Mouse (Mus musculus) right cerebral cortex, postnatal 4 days (tissue): ENCODE data around the gene Hspb8.
A peak's percentile ranks its signal among the peaks of the same experiment; 100 is the strongest.

Experiments used
- DNase-seq: peaks from one replicate; pipeline ENCODE4 v3.0.0-alpha.2; 2022

The Hspb8 gene

GRCm38 (mm10) chr5:116422699-116423201, at the start of gene Hspb8:
Hspb8 (minus strand) TSS chr5:116422864.
- peak; percentile 57 for DNase-seq

DNA sequence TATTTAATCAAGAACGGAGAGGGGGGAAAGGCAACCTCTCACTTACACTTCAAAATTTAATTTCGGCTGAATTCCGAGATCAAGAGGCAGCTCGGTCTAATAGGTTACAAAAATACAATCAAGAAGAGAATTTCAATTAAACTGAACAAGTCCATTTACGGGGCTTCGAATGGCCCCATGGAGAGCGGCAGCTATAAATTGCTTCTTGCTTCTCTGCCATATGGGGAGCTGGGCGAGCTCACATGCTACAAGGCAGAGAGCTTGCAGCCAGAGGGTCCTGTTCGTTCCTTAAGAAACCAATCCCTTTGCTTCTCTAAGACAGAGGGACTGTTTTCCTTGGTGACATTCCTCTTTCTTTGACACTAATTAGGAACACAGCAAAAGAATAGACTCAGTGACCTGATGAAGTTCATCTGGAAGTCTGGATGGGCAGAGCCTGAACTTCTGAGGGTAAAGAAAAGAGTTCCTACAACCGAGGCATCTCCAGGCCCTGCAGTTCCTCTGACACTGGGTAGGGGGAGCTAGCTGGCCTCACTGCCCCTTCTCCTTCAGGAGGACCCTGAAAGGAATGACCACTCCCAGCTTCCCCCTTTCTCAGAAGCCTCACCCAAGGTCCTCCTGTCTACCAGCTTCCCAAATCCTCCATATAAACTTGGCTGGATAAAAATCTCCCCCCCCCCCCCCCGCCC, 38.8 kb upstream of the Hspb8 start:
- no peak for DNase-seq

DNA sequence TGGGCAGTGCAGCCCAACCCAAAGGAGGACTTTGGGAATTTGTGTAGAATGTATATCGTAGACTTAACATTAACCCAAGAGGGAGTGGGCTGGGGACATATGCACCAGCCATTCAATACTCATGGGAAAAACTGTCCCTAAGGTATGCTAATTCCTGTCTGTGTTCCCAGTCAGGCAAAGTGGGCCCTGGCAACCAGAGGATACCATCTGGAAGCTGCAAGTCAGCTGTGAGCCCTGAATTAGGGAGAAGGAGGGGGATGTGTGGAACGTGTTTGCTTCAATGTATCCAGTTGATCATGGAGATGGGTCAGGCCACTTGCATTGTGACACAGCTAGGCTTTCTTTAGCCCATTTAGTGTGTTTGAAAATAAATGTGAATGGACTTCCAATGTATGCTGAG, 37.3 kb upstream of the Hspb8 start:
- no peak for DNase-seq

- no peak for DNase-seq
These were observed 35.1 kb upstream of the Hspb8 start for GRCm38 (mm10) chr5:116457791-116458190.

- DNase-seq = no peak
These were observed 34.3 kb upstream of the Hspb8 start for GRCm38 (mm10) chr5:116456796-116457515.

DNA sequence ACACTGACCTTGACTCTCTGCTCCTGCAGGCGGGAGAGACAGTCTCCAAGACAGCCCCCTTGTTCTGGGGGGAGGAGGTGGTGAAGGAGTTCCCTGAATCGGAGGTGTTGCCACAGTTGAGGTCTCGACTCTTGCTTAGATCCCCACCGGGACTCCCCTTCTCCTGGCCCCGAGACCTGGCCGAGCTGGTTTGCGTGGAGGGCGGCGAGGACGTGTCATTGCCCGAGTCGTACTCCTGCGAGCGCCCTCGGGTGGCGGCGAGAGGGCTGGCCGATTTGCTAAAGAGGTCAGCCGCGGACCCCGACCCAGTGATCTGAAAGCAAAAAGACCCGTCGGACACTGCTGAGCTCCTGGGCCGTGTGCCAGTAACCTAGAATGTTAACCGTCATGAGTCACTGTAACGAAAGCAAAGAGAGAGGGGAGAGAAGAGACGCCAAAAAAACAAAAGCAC, 30.8 kb upstream of the Hspb8 start:
- DNase-seq = peak; percentile 63

DNA sequence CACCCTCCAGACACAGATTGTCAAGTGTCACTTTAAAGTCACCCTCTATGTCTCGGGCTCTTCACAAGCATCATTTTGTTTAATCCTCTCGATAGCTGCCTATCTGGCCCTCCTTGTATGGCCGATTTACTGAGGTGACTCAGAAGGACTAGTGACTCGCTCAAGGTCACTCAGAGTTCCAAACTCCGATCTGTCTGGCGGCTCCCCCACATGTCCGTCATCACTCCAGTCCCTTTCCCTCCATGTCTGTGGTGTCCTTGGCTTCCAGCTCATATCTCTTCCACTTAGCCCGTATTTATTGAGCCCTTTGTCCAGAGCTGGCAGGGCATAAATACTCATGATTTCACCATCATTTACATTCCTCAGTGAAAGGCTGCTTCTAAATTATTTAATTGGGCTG, 28.2 kb upstream of the Hspb8 start:
- no peak for DNase-seq

DNA sequence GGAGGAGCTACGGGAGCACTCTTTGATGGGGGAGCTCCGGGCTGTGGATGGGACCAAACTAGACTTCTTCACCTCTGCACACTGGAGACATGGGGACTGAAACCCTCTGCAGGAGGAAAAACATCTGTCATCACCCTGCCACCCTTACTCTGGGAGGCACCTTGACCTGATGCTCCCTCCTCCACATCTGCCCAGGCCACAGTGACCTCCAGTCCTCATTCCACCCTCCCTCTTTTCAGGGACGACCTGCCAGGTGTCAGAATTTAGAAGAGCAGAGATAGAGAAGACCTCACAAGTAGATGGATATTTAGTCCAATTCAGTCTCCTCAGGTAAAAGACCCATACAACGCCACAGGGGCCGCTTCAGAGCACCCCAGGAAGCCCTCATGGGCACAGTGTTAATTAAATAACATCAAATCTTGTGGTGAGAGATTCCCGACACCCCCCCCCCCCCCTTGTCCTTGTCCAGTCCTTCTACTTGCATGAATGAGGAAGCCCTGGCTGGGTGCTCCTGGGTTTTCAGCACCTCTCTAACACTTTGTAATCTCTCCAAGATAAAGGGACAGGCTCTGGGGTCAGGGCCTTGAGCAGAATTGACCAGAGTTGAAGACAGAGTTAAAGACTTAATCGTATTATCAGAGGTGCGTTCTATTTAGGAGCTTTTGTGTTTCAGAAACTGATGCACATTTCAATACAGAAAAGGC, 27.0 kb upstream of the Hspb8 start:
- no peak for DNase-seq

- no peak for DNase-seq
These were observed 25.9 kb upstream of the Hspb8 start for GRCm38 (mm10) chr5:116448409-116449191.

DNA sequence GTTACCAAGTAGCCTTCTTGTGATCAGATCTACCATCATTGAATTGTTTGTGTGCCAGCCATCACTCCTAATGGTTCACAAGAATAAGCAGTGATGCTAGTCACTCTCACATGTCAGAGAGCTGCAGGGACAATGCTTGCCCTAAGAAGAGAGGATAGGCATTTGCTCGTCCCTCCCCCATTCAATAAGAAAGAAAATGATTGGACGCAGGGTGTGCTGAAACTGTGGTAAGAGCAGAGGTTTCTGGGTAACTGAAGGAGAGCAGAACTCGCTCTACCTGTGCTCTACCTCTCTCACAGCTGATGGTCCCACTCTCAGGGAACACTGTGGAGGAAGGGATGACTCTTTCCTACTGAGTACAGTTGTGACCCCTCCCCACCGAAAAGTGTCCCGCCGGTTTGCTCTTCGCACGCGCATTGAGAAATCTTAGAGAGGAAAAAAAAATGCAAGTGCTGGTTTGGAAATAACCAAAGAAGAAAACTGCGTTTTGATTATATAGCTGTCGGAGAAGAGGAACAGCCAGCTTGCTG, 25.2 kb upstream of the Hspb8 start:
- no peak for DNase-seq

DNA sequence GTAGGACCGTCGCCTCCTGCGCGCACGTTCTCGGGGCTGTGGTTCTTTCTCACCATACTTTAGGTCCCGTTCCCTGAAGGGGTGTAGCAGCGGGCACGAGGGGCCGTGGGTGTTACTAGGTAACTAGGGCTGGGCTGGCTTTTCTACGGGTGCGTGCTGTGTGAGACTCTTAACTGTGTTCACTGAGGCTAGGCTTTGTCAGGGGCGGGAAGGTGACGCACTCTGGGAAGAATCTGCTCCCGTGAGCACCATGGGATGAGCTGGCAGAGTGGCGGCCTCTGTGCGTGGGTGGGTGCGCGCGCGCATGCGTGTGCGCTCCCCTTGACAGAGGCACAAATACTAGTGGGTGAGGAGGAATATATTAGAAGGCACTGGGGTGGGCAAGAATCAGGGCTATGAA, 23.9 kb upstream of the Hspb8 start:
- no peak for DNase-seq

- no peak for DNase-seq
These were observed 23.1 kb upstream of the Hspb8 start for GRCm38 (mm10) chr5:116445634-116446367.

DNA sequence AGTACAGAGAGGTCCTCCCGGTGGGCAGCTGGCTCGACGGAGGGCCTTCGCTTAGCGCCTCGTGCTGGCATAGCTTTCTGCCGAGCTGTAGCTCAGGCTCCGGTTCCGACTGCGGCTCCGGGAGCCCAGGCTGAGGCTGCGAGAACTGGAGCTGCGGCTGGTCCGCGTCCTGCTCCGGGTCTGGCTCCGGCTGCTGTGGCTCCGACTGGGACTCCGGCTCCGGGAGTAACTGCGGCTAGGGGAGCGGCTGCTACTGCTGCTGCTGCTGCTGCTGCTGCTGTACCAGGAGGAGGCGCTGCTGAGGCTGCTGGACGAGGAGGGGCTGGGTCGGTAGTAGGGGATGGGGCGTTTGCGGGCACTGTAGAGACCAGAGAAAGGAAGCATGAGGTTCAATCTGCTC, 21.9 kb upstream of the Hspb8 start:
- DNase-seq = peak; percentile 61

GRCm38 (mm10) chr5:116443459-116443940, 20.8 kb upstream of the Hspb8 start:
- no peak for DNase-seq

DNA sequence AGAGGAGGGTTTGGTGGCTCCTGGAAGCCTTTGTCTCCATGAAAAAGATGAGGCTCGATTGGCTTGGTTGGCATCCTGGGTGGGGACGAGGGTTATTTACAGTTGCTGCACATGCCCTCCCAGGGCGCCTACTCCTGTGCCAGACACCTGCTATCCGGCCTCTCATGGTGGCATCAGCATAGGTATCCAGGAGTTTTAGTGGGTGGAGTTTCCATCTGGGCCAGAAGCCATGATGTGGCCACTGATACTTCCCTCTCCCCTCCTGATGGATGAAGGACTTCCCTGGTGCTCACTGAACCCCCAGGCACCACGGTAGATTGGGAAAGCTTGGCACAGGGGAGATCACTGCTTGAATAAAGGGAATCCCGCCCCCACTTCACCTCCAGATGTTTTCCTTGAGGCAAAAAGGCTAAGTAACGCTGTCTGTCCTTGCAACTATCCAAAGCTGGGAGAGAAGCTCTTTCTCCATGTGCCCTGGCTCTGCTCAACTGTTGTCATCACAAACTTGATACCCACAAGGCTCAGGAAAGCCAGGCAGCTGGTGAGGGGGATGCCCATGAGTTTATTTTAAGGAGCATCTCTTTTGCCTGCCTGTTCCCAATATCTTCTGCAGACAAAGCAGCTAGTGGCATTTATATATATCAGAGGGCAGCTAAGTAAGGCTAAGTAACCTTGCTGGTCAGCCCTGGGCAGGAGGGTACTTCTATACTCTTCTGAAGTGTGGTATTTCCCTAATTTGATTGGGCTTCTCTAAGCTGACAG, 20.2 kb upstream of the Hspb8 start:
- no peak for DNase-seq

GRCm38 (mm10) chr5:116440251-116440650, 17.6 kb upstream of the Hspb8 start:
- DNase-seq = no peak

DNA sequence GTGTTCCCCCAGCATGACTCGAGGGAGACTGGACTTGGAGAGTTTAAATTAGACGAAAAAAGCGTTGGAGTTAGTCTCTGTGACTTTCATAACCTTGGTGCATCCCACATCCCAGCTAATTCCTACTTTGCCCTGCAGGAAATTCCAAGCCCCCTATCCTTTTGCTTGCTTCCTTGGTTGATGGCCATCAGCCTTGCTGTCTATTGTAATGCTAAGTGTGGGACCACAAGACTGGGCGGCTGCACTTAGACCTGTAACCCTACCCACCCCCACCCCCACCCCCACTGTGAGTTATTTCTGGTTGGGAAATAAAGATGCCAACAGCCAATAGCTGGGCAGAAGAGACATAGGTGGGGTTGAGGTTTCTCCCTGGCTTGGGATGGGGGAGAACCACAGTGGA, 15.7 kb upstream of the Hspb8 start:
- DNase-seq = no peak

DNA sequence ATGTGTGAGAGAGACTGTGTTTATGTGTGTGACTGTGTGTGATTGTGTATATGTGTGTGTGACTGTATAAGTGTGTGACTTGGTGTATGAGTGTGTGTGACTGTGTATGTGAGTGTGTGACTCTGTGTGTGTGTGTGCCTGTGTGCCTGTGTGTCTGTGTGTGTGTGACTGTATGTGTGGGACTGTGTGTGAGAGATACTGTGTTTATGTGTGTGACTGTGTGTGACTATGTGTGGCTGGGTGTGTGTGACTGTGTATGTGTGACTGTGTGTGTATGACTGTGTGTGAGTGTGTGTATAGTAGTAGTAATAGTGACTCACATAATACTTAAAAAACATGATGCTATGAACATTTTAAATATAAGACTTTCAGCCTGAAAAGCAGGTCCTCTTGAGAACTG, 13.5 kb upstream of the Hspb8 start:
- DNase-seq = no peak

- no peak for DNase-seq
These were observed 12.5 kb upstream of the Hspb8 start for GRCm38 (mm10) chr5:116434976-116435850.

GRCm38 (mm10) chr5:116432871-116433270, 10.2 kb upstream of the Hspb8 start:
- no peak for DNase-seq
